Mouse (Mus musculus) bone marrow macrophage, adult 2 months (primary cell): ENCODE measurements around the gene Pard3.

Experiments used
- CTCF ChIP-seq: IDR thresholded peaks from 2 replicates; pipeline ENCODE4 v1.5.1; 2012; ENCODE audit warnings: low read depth, mild to moderate bottlenecking, low read length, moderate library complexity
- POLR2A ChIP-seq: IDR thresholded peaks from 2 replicates; pipeline ENCODE4 v1.6.1; 2012; ENCODE audit warnings: mild to moderate bottlenecking, low read depth, low read length, borderline replicate concordance

GRCm38 (mm10) chr8:127251476-127251875, 187.8 kb downstream of the Pard3 start:
- TF ChIP-seq POLR2A (no peak), CTCF (no peak)
